In the genomic region with DNA sequence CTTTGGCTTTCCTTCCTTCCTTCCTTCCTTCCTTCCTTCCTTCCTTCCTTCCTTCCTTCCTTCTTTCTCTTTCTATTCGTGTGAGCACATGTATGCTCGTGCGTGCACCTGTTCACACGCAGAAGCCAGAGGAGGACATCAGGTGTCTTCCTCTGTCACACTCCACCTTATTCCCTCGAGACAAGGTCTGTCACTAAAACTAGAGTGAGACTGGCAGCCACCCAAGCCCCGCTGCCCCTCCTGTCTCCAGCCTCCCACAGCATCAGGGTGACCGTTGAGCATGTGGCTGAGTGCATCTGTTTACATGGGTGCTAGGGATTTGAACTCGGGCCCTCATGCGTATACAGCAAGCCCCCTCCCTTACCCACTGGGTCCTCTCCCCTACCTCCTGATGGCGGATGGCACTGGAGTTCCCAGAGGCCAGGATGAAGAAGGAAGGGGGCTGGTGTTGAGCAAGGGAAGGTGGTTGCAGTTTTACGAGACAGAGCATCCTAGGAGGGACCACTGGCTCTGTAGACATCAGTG, we compare ENCODE assay signal across 12 mouse cellular contexts. TPM values are rescaled to one million over a fixed set of nuclear protein-coding genes. Genes with fewer than 3 reads are reported as not detected.
DNase-seq lines count a peak whose midpoint lies in the region; ATAC-seq lines count a peak whose summit lies in the region.
"Had no signal": no experiment of that assay in that cellular context is flagged by ENCODE, and none has a peak within 500 bp of the region (broad histone marks: within the 10 kb centered on the region; RNA-seq: fewer than 3 reads in every experiment).

No protein-coding gene starts in this region.

- peaks cover 16% of the 10 kb centered on the region for H3K36me3 ChIP-seq in hindbrain, embryonic 13.5 days
- H3K36me3 ChIP-seq in hindbrain, embryonic 11.5 days (ENCODE audit: control insufficient read depth, insufficient read depth, low read length), result no peaks in the 10 kb centered on the region
- peaks cover 18% of the 10 kb centered on the region for H3K36me3 ChIP-seq in embryonic facial prominence, embryonic 10.5 days (replicated peaks)
- H3K36me3 ChIP-seq in forebrain, embryonic 16.5 days (ENCODE audit: control insufficient read depth, insufficient read depth), result peaks cover 5% of the 10 kb centered on the region; the same call in 1 of the 2 replicates
- H3K36me3 ChIP-seq in neural tube, embryonic 14.5 days (ENCODE audit: control insufficient read depth, insufficient read depth, low read length), result no peaks in the 10 kb centered on the region; the same call in 1 of the 2 replicates

- no peak overlapping the region for H3K4me2 ChIP-seq in hindbrain, embryonic 13.5 days
- no peak overlapping the region for H3K4me2 ChIP-seq in hindbrain, embryonic 11.5 days (replicated peaks; ENCODE audit: low read depth, low read length)
- H3K4me2 ChIP-seq in forebrain, embryonic 16.5 days (ENCODE audit: low read length), result no peak overlapping the region
- no peak overlapping the region for H3K4me2 ChIP-seq in neural tube, embryonic 14.5 days (ENCODE audit: low read depth, low read length)
- H3K4me2 ChIP-seq: lung, embryonic 14.5 days had no signal

- H3K4me3 ChIP-seq in hindbrain, embryonic 13.5 days, result no peak overlapping the region
- no peak overlapping the region for H3K4me3 ChIP-seq in hindbrain, embryonic 11.5 days (ENCODE audit: low read depth, low read length)
- H3K4me3 ChIP-seq in embryonic facial prominence, embryonic 10.5 days, result no peak overlapping the region
- H3K4me3 ChIP-seq in forebrain, embryonic 16.5 days (replicated peaks; ENCODE audit: low read length), result no peak overlapping the region
- H3K4me3 ChIP-seq in neural tube, embryonic 14.5 days (ENCODE audit: low read depth, low read length), result no peak overlapping the region

- H3K4me1 ChIP-seq in hindbrain, embryonic 13.5 days (replicated peaks), result peaks cover 84% of the 10 kb centered on the region
- H3K4me1 ChIP-seq in hindbrain, embryonic 11.5 days (replicated peaks; ENCODE audit: control insufficient read depth, insufficient read depth, low read length), result peaks cover 15% of the 10 kb centered on the region
- H3K4me1 ChIP-seq in embryonic facial prominence, embryonic 10.5 days, result peaks cover 75% of the 10 kb centered on the region
- peaks cover 60% of the 10 kb centered on the region for H3K4me1 ChIP-seq in forebrain, embryonic 16.5 days (replicated peaks; ENCODE audit: control insufficient read depth, insufficient read depth, low read length)
- H3K4me1 ChIP-seq in neural tube, embryonic 14.5 days (ENCODE audit: control insufficient read depth, insufficient read depth, low read length), result peaks cover 62% of the 10 kb centered on the region

- H3K9ac ChIP-seq in hindbrain, embryonic 13.5 days, result no peak overlapping the region; the same call in 1 of the 2 replicates
- H3K9ac ChIP-seq in hindbrain, embryonic 11.5 days (ENCODE audit: low read depth, low read length), result no peak overlapping the region
- H3K9ac ChIP-seq in forebrain, embryonic 16.5 days (replicated peaks; ENCODE audit: low read depth, low read length), result peak overlapping the region; percentile 22; the same call in 1 of the 2 replicates
- H3K9ac ChIP-seq in neural tube, embryonic 14.5 days (replicated peaks; ENCODE audit: low read depth, low read length), result no peak overlapping the region
- H3K9ac ChIP-seq: lung, embryonic 14.5 days had no signal

- peak overlapping the region; percentile 88 for H3K27ac ChIP-seq in hindbrain, embryonic 13.5 days
- H3K27ac ChIP-seq in hindbrain, embryonic 11.5 days (ENCODE audit: low read depth, low read length), result no peak overlapping the region
- 0 out of 2 replicates have a peak overlapping the region, but pooled peaks have one; percentile 19 for H3K27ac ChIP-seq in embryonic facial prominence, embryonic 10.5 days (replicated peaks)
- peak overlapping the region; percentile 88 for H3K27ac ChIP-seq in forebrain, embryonic 16.5 days (ENCODE audit: low read length)
- H3K27ac ChIP-seq in neural tube, embryonic 14.5 days (ENCODE audit: low read depth, low read length), result peak overlapping the region; percentile 83

- no peaks in the 10 kb centered on the region for H3K27me3 ChIP-seq in hindbrain, embryonic 13.5 days
- H3K27me3 ChIP-seq in hindbrain, embryonic 11.5 days (ENCODE audit: control insufficient read depth, insufficient read depth, low read length), result no peaks in the 10 kb centered on the region
- no peaks in the 10 kb centered on the region for H3K27me3 ChIP-seq in embryonic facial prominence, embryonic 10.5 days (replicated peaks; ENCODE audit: low read depth, poor library complexity, severe bottlenecking)
- no peaks in the 10 kb centered on the region for H3K27me3 ChIP-seq in forebrain, embryonic 16.5 days (replicated peaks; ENCODE audit: control insufficient read depth, insufficient read depth, low read length)
- no peaks in the 10 kb centered on the region for H3K27me3 ChIP-seq in neural tube, embryonic 14.5 days (ENCODE audit: control insufficient read depth, insufficient read depth, low read length)

- WGBS in hindbrain, embryonic 13.5 days, result 82% methylated on average over 11 of the region's 11 CpGs
- WGBS in hindbrain, embryonic 11.5 days, result 88% methylated on average over 11 of the region's 11 CpGs
- WGBS in embryonic facial prominence, embryonic 10.5 days, result 90% methylated on average over 11 of the region's 11 CpGs
- WGBS in forebrain, embryonic 16.5 days, result 60% methylated on average over 11 of the region's 11 CpGs
- WGBS in neural tube, embryonic 14.5 days, result 82% methylated on average over 11 of the region's 11 CpGs

- no peak for DNase-seq in hindbrain, embryonic 11.5 days (ENCODE audit: low spot score)
- no peak for DNase-seq in embryonic facial prominence, embryonic 10.5 days (ENCODE audit: low spot score)
- no peak for DNase-seq in gastrocnemius, adult 8-10 months (ENCODE audit: low spot score in 2 of 2)
- DNase-seq in adrenal gland, adult 18-20 months (ENCODE audit: low spot score in 2 of 2), result no peak
- DNase-seq: kidney, postnatal 4 days; lung, embryonic 14.5 days; thymus, postnatal 25 days had no signal

- no peak for ATAC-seq in hindbrain, embryonic 13.5 days (ENCODE audit: low FRiP score)
- ATAC-seq in hindbrain, embryonic 11.5 days (ENCODE audit: low FRiP score), result no peak
- ATAC-seq in forebrain, embryonic 16.5 days, result no peak
- no peak for ATAC-seq in neural tube, embryonic 14.5 days (ENCODE audit: low read depth)
- ATAC-seq in CD4-positive, CD25-positive, alpha-beta regulatory T cell, adult 4 months, result no peak
- ATAC-seq: inflammation-experienced regulatory T-cells, adult 6 months had no signal

- H3K9me3 ChIP-seq in hindbrain, embryonic 13.5 days, result no peaks in the 10 kb centered on the region
- no peaks in the 10 kb centered on the region for H3K9me3 ChIP-seq in hindbrain, embryonic 11.5 days (ENCODE audit: control insufficient read depth, low read length)
- no peaks in the 10 kb centered on the region for H3K9me3 ChIP-seq in embryonic facial prominence, embryonic 10.5 days
- no peaks in the 10 kb centered on the region for H3K9me3 ChIP-seq in forebrain, embryonic 16.5 days (ENCODE audit: control insufficient read depth, low read length)
- no peaks in the 10 kb centered on the region for H3K9me3 ChIP-seq in neural tube, embryonic 14.5 days (ENCODE audit: control insufficient read depth, low read length)

RNA-seq across cellular contexts. Expression of gene Gramd4, which starts 30.8 kb away (rescaled TPM):
- 33.9 and 36.4 TPM in 2 replicates for polyA plus RNA-seq in hindbrain, embryonic 13.5 days (2015; fragmentation: Nextera tagmentation; extraction: Ambion mirVana)
- polyA plus RNA-seq in hindbrain, embryonic 11.5 days (2014; fragmentation: Nextera tagmentation; extraction: Ambion mirVana), result 8.7 and 10.1 TPM in 2 replicates
- polyA plus RNA-seq in embryonic facial prominence, embryonic 10.5 days (2016; fragmentation: Nextera tagmentation; extraction: Ambion mirVana), result 13.7 and 13.8 TPM in 2 replicates
- 56.8 and 57.8 TPM in 2 replicates for polyA plus RNA-seq in forebrain, embryonic 16.5 days (2015; fragmentation: Nextera tagmentation; extraction: Ambion mirVana)
- 17.1 and 23.6 TPM in 2 replicates for polyA plus RNA-seq in neural tube, embryonic 14.5 days (2014; fragmentation: Nextera tagmentation; extraction: Ambion mirVana)
- total RNA-seq in gastrocnemius, adult 8-10 months (2022), result 1 to 10 TPM; 5.8 to 9.2 (median 8.1) TPM
- polyA plus RNA-seq in CD4-positive, CD25-positive, alpha-beta regulatory T cell, adult 4 months (2017; shearing (Covaris generic)), result 10 to 100 TPM; 25.3 to 25.7 TPM
- total RNA-seq in adrenal gland, adult 18-20 months (2021), result 10 to 100 TPM; 12.7 to 14.6 TPM

RNA-seq across cellular contexts. Expression of gene Celsr1, which starts 54.8 kb away (rescaled TPM):
- 1.6 and 1.8 TPM in 2 replicates for polyA plus RNA-seq in hindbrain, embryonic 13.5 days (2015; fragmentation: Nextera tagmentation; extraction: Ambion mirVana)
- 4.6 and 5.1 TPM in 2 replicates for polyA plus RNA-seq in hindbrain, embryonic 11.5 days (2014; fragmentation: Nextera tagmentation; extraction: Ambion mirVana)
- polyA plus RNA-seq in embryonic facial prominence, embryonic 10.5 days (2016; fragmentation: Nextera tagmentation; extraction: Ambion mirVana), result 1.2 and 1.5 TPM in 2 replicates
- polyA plus RNA-seq in forebrain, embryonic 16.5 days (2015; fragmentation: Nextera tagmentation; extraction: Ambion mirVana), result 4.6 and 5.6 TPM in 2 replicates
- 2.4 and 2.6 TPM in 2 replicates for polyA plus RNA-seq in neural tube, embryonic 14.5 days (2014; fragmentation: Nextera tagmentation; extraction: Ambion mirVana)
- under 1 TPM; 0.02 to 0.36 (median 0.10) TPM for total RNA-seq in gastrocnemius, adult 8-10 months (2022)
- 1 to 10 TPM; 3.3 to 3.8 TPM for polyA plus RNA-seq in CD4-positive, CD25-positive, alpha-beta regulatory T cell, adult 4 months (2017; shearing (Covaris generic))
- total RNA-seq in adrenal gland, adult 18-20 months (2021), result 1 to 10 TPM; 2.9 to 3.7 TPM
